Mouse (Mus musculus) layer of hippocampus, adult 2 months (tissue): ENCODE measurements around the gene Sfxn3. TPM values are rescaled to one million over a fixed set of nuclear protein-coding genes. Genes with fewer than 3 reads are reported as not detected.
"Not testable (repeated sequence)": the region's sequence is repeated elsewhere in the genome, so short reads cannot be mapped to it uniquely, and the experiment has no call there.

Experiments
- DNase-seq, 2 experiments: peaks; one replicate each; pipeline ENCODE4 v3.0.0; 2022; ENCODE audit warnings: low spot score in 2 of 2
- H3K27ac ChIP-seq: fragments of 200-600 bp; 2 replicates; pipeline ENCODE4 v1.8.1; 2022
- H3K4me3 ChIP-seq: fragments of 200-600 bp; 2 replicates; pipeline ENCODE4 v1.8.1; 2022; ENCODE audit warnings: mild to moderate bottlenecking
- CTCF ChIP-seq: fragments of 200-600 bp; conservative IDR thresholded peaks from 2 replicates; pipeline ENCODE4 v1.8.1; 2022; ENCODE audit warnings: antibody characterized with exemption, mild to moderate bottlenecking, moderate library complexity
- total RNA-seq, 2 experiments: library from RNA; stranded (reverse); gene quantifications; 2 replicates each; pipeline ENCODE4 v1.2.3; 2021

Gene Sfxn3
- total RNA-seq, 2 experiments from 2014 or later, result 87.3 to 99.8 TPM

- no peak for TF ChIP-seq CTCF
- Histone ChIP-seq H3K4me3 (no peak overlapping the region), H3K27ac (peak overlapping the region; percentile 82; the same call in 1 of the 2 replicates)
- DNase-seq, result no peak
Observed at GRCm38 (mm10) chr19:45025937-45026568, 21.2 kb upstream of the Sfxn3 start.

- TF ChIP-seq CTCF, result no peak
- H3K27ac ChIP-seq, result peak overlapping the region; percentile 82
- DNase-seq, result no peak
- no peak overlapping the region for H3K4me3 ChIP-seq
Observed at GRCm38 (mm10) chr19:45026958-45027670, 20.2 kb upstream of the Sfxn3 start.

GRCm38 (mm10) chr19:45027848-45028247 lies 19.5 kb upstream of the Sfxn3 start:
- TF ChIP-seq CTCF, result no peak
- Histone ChIP-seq H3K4me3 (no peak overlapping the region), H3K27ac (peak overlapping the region; percentile 82)
- no peak for DNase-seq

- no peak for TF ChIP-seq CTCF
- no peak overlapping the region for H3K4me3 ChIP-seq
- H3K27ac ChIP-seq, result peak overlapping the region; percentile 82; the same call in 1 of the 2 replicates
- DNase-seq, result no peak
Observed at GRCm38 (mm10) chr19:45028746-45029145, 18.6 kb upstream of the Sfxn3 start.

GRCm38 (mm10) chr19:45029571-45029970 lies 17.7 kb upstream of the Sfxn3 start:
- no peak for DNase-seq
- Histone ChIP-seq H3K4me3 (no peak overlapping the region), H3K27ac (peak overlapping the region; percentile 82; the same call in 1 of the 2 replicates)
- TF ChIP-seq CTCF, result no peak

- DNase-seq, result peak in 1 of 2 experiments; percentile 64
- peak; percentile 78 for TF ChIP-seq CTCF
- H3K27ac ChIP-seq, result peak overlapping the region; percentile 68
- H3K4me3 ChIP-seq, result no peak overlapping the region
Observed at GRCm38 (mm10) chr19:45030111-45030510, 17.2 kb upstream of the Sfxn3 start.

- peak; percentile 86 for TF ChIP-seq CTCF
Observed at GRCm38 (mm10) chr19:45030746-45031693, 16.3 kb upstream of the Sfxn3 start.

GRCm38 (mm10) chr19:45031780-45032179 lies 15.5 kb upstream of the Sfxn3 start:
- peak overlapping the region; percentile 58; the same call in 1 of the 2 replicates for H3K27ac ChIP-seq
- peak; percentile 74 to 81 for DNase-seq
- TF ChIP-seq CTCF, result peak; percentile 93

More at GRCm38 (mm10) chr19:45030746-45031693, 16.3 kb upstream of the Sfxn3 start:
- Histone ChIP-seq H3K4me3 (peak overlapping the region; percentile 45), H3K27ac (peak overlapping the region; percentile 68)
- DNase-seq, result peak; percentile 79 to 82

GRCm38 (mm10) chr19:45032570-45033332 lies 14.6 kb upstream of the Sfxn3 start:
- peak; percentile 66 for TF ChIP-seq CTCF
- H3K4me3 ChIP-seq, result no peak overlapping the region
- no peak for DNase-seq
- H3K27ac ChIP-seq, result no peak overlapping the region

More at GRCm38 (mm10) chr19:45031780-45032179, 15.5 kb upstream of the Sfxn3 start:
- H3K4me3 ChIP-seq, result no peak overlapping the region

- peak; percentile 72 for TF ChIP-seq CTCF
- no peak overlapping the region for H3K4me3 ChIP-seq
- H3K27ac ChIP-seq, result no peak overlapping the region
- DNase-seq, result no peak
Observed at GRCm38 (mm10) chr19:45036867-45037266, 10.4 kb upstream of the Sfxn3 start.

- DNase-seq, H3K27ac ChIP-seq, H3K4me3 ChIP-seq: not testable (repeated sequence)
- peak; percentile 18; the same call in 1 of the 2 replicates for TF ChIP-seq CTCF
Observed at GRCm38 (mm10) chr19:45038198-45038597, 9.1 kb upstream of the Sfxn3 start.

GRCm38 (mm10) chr19:45040214-45040613 lies 7.1 kb upstream of the Sfxn3 start:
- no peak overlapping the region for H3K27ac ChIP-seq
- DNase-seq, result no peak
- no peak overlapping the region for H3K4me3 ChIP-seq
- TF ChIP-seq CTCF, result no peak
